Mouse (Mus musculus) induced T-regulatory cell, adult 2 months (primary cell): ENCODE data around the gene Gm10277.
"Not testable (repeated sequence)": the region's sequence is repeated elsewhere in the genome, so short reads cannot be mapped to it uniquely, and the experiment has no call there.

Source experiments
- DNase-seq: peaks from one replicate; pipeline ENCODE4 v3.0.0-alpha.2; 2012; ENCODE audit warnings: low read depth

Gene Gm10277

GRCm38 (mm10) chr11:77770346-77770745 is 17.2 kb downstream of the Gm10277 start:
- DNase-seq, result no peak

- DNase-seq, result no peak
Measured at GRCm38 (mm10) chr11:77769496-77769895, 18.1 kb downstream of the Gm10277 start.

- peak; percentile 38 for DNase-seq
Measured at GRCm38 (mm10) chr11:77766351-77767001, 21.1 kb downstream of the Gm10277 start.

- no peak for DNase-seq
Measured at GRCm38 (mm10) chr11:77765459-77765777, 22.1 kb downstream of the Gm10277 start.

GRCm38 (mm10) chr11:77764694-77765458 is 22.7 kb downstream of the Gm10277 start:
- peak; percentile 19 for DNase-seq

GRCm38 (mm10) chr11:77763673-77764340 is 23.7 kb downstream of the Gm10277 start:
- DNase-seq, result peak; percentile 44

GRCm38 (mm10) chr11:77762783-77763672 is 24.5 kb downstream of the Gm10277 start, which contains the start of gene Myo18a:
Gene Myo18a (plus strand): TSS chr11:77763246.
- DNase-seq, result peak; percentile 85

GRCm38 (mm10) chr11:77760031-77760430 is 27.5 kb downstream of the Gm10277 start:
- no peak for DNase-seq

- DNase-seq, result no peak
Measured at GRCm38 (mm10) chr11:77753469-77753868, 34.1 kb downstream of the Gm10277 start.

- DNase-seq, result no peak
Measured at GRCm38 (mm10) chr11:77752525-77752924, 35.0 kb downstream of the Gm10277 start.

GRCm38 (mm10) chr11:77748996-77749395 is 38.6 kb downstream of the Gm10277 start:
- no peak for DNase-seq

GRCm38 (mm10) chr11:77747103-77747502 is 40.4 kb downstream of the Gm10277 start:
- not testable (repeated sequence) for DNase-seq

- no peak for DNase-seq
Measured at GRCm38 (mm10) chr11:77746652-77747051, 40.9 kb downstream of the Gm10277 start.

- DNase-seq, result peak; percentile 37
Measured at GRCm38 (mm10) chr11:77743966-77744365, 43.6 kb downstream of the Gm10277 start.

- DNase-seq, result no peak
Measured at GRCm38 (mm10) chr11:77738555-77738954, 49.0 kb downstream of the Gm10277 start.

- peak; percentile 80 for DNase-seq
Measured at GRCm38 (mm10) chr11:77737289-77737688, 50.3 kb downstream of the Gm10277 start.
